Mouse (Mus musculus): Measurements from ENCODE around the gene Olfr875. TPM values are rescaled to one million over a fixed set of nuclear protein-coding genes. Genes with fewer than 3 reads are reported as not detected.
A peak's percentile ranks its signal among the peaks of the same experiment; 100 is the strongest.
"Not testable (repeated sequence)": the region's sequence is repeated elsewhere in the genome, so short reads cannot be mapped to it uniquely, and the experiment has no call there.

Gene Olfr875
- polyA plus RNA-seq, 1 experiment from 2014 or later: not detected

GRCm38 (mm10) chr9:37782766-37783260 lies 11.2 kb downstream of the Olfr875 start:
- 2% methylated on average over 7 of the region's 7 CpGs for WGBS
- peak; percentile 97 for ATAC-seq (replicated peaks; ENCODE audit: low FRiP score)
- Histone ChIP-seq H3K27me3 (ENCODE audit: control insufficient read depth, insufficient read depth, low read length) (no peaks in the 10 kb centered on the region), H3K27ac (ENCODE audit: low read depth, low read length) (peak overlapping the region; percentile 79), H3K4me3 (ENCODE audit: low read depth, low read length) (peak overlapping the region; percentile 10; the same call in 1 of the 2 replicates), H3K9me3 (ENCODE audit: control insufficient read depth, low read length) (no peaks in the 10 kb centered on the region), H3K36me3 (ENCODE audit: control insufficient read depth, insufficient read depth, low read length) (no peaks in the 10 kb centered on the region), H3K9ac (ENCODE audit: low read length) (peak overlapping the region; percentile 65), H3K4me1 (replicated peaks; ENCODE audit: control insufficient read depth, insufficient read depth, low read length) (peaks cover 2% of the 10 kb centered on the region; the same call in 1 of the 2 replicates), H3K4me2 (ENCODE audit: low read depth, low read length, severe bottlenecking) (peak overlapping the region; percentile 40)
- peak; percentile 79 for DNase-seq (ENCODE audit: low spot score)

DNA sequence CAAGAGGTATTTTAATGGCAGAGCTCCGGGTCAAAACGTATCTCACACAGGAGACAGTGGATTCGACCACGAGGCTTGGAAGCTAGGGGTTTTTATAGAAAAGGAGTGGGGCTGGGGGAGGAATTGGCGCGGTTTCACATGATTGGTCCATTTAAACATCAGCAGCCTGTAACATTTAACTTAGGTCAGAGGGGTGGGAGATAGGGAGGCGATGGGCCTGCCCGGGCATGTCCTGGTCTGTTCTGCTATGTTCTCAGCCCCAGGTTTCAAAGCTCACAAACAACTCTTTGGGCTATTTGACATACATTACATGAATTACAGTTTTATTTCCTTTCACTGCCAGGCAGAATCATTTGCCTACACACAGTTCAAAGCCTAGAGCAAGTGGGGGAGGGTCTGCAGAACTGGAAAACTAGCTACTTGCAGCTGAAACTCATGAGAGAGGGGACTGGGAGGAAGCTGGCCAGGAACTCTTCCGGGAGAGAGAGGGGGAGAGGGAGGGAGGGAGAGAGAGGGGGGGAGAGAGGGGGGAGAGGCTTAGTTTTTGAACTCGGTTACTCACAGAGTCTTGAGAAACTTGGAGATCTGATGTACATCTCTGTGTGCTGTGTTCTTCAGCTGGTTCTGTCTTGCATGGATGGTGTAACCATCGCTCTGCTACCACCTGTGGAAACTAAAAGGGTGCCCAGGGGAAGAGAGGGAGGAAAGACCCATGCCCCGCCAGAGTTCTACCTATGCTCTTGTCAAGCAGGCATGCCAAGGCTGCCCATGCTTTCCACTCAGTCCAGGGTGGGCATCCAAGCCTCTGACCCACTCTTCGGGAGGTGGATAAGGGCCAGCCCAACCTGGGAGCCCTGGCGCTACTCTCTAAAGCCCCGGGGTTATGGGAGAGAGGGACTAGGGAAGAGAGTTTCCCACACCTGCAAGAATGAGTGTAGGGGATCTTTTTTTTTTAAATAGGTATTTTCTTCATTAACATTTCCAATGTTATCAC lies 12.0 kb downstream of the Olfr875 start:
- peak; percentile 56; the same call in 1 of the 2 replicates for ATAC-seq (replicated peaks; ENCODE audit: low FRiP score)
- not testable (repeated sequence) for DNase-seq (ENCODE audit: low spot score); H3K9me3 ChIP-seq (ENCODE audit: control insufficient read depth, low read length); H3K4me3 ChIP-seq (ENCODE audit: low read depth, low read length); H3K4me2 ChIP-seq (ENCODE audit: low read depth, low read length, severe bottlenecking); H3K36me3 ChIP-seq (ENCODE audit: control insufficient read depth, insufficient read depth, low read length); H3K27ac ChIP-seq (ENCODE audit: low read depth, low read length); H3K27me3 ChIP-seq (ENCODE audit: control insufficient read depth, insufficient read depth, low read length); H3K9ac ChIP-seq (ENCODE audit: low read length); H3K4me1 ChIP-seq (replicated peaks; ENCODE audit: control insufficient read depth, insufficient read depth, low read length)
- 60% methylated on average over 10 of the region's 15 CpGs for WGBS

DNA sequence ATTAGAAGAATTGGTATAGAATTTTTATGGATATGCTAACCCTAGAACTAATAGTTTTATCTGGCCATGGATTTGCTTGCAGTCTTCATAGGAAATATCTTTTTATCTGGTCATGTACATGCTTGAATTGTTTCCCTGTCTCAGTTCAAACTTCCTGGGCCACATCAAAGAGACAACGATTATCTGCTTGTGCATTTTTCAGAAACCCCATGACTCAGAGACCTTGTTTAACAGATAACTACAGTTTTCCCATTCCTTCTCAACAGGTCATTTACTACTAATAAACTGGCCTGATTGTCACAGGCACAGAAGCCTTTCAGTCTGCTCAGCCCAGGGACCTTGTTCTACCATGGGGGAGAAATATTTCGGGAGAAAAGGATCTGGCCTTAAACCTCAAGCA lies 14.8 kb downstream of the Olfr875 start:
- ATAC-seq (replicated peaks; ENCODE audit: low FRiP score): no peak
- WGBS: 81% methylated on average over 2 of the region's 2 CpGs
- H3K9ac ChIP-seq (ENCODE audit: low read length): no peak overlapping the region
- H3K27me3 ChIP-seq (ENCODE audit: control insufficient read depth, insufficient read depth, low read length): no peaks in the 10 kb centered on the region
- peaks cover 2% of the 10 kb centered on the region; the same call in 1 of the 2 replicates for H3K4me1 ChIP-seq (replicated peaks; ENCODE audit: control insufficient read depth, insufficient read depth, low read length)
- H3K4me3 ChIP-seq (ENCODE audit: low read depth, low read length): no peak overlapping the region
- no peak overlapping the region for H3K4me2 ChIP-seq (ENCODE audit: low read depth, low read length, severe bottlenecking)
- no peaks in the 10 kb centered on the region for H3K9me3 ChIP-seq (ENCODE audit: control insufficient read depth, low read length)
- no peaks in the 10 kb centered on the region for H3K36me3 ChIP-seq (ENCODE audit: control insufficient read depth, insufficient read depth, low read length)
- DNase-seq (ENCODE audit: low spot score): no peak
- H3K27ac ChIP-seq (ENCODE audit: low read depth, low read length): no peak overlapping the region

GRCm38 (mm10) chr9:37802055-37802454 lies 30.4 kb downstream of the Olfr875 start:
- Histone ChIP-seq H3K36me3 (ENCODE audit: control insufficient read depth, insufficient read depth, low read length) (no peaks in the 10 kb centered on the region), H3K27ac (ENCODE audit: low read depth, low read length) (no peak overlapping the region), H3K4me3 (ENCODE audit: low read depth, low read length) (no peak overlapping the region), H3K4me2 (ENCODE audit: low read depth, low read length, severe bottlenecking) (no peak overlapping the region), H3K27me3 (ENCODE audit: control insufficient read depth, insufficient read depth, low read length) (no peaks in the 10 kb centered on the region), H3K9ac (ENCODE audit: low read length) (no peak overlapping the region), H3K9me3 (ENCODE audit: control insufficient read depth, low read length) (no peaks in the 10 kb centered on the region), H3K4me1 (replicated peaks; ENCODE audit: control insufficient read depth, insufficient read depth, low read length) (no peaks in the 10 kb centered on the region)
- ATAC-seq (replicated peaks; ENCODE audit: low FRiP score): no peak
- no peak for DNase-seq (ENCODE audit: low spot score)
- WGBS: 69% methylated on average over 4 of the region's 4 CpGs

DNA sequence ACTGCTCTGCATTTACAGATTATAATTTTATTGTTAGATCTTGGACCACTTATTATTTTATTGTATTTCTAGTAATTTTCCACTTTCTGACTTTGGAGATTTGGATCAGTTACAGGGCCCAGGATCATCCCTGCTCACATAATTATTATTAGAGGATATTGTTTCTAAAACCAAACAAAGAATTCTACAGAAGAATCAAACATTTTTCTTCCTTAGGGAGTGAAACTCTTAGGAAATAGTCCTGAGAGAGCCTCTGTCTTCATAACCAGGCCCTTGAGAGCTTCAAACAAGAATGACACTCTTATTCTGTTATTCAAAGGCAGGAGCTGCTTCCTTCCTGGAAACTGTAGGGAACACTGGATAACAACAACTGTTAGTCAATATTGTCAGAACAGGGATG lies 31.1 kb downstream of the Olfr875 start, which contains the start of gene Olfr876:
Gene Olfr876 (plus strand): TSS at position 301 of the 400 bp plus-strand sequence.
- Histone ChIP-seq H3K9me3 (ENCODE audit: control insufficient read depth, low read length) (no peaks in the 10 kb centered on the region), H3K27ac (ENCODE audit: low read depth, low read length) (no peak within 1 kb of the TSS), H3K9ac (ENCODE audit: low read length) (no peak within 1 kb of the TSS), H3K4me3 (ENCODE audit: low read depth, low read length) (no peak within 1 kb of the TSS), H3K27me3 (ENCODE audit: control insufficient read depth, insufficient read depth, low read length) (no peaks in the 10 kb centered on the region), H3K4me1 (replicated peaks; ENCODE audit: control insufficient read depth, insufficient read depth, low read length) (no peaks in the 10 kb centered on the region), H3K36me3 (ENCODE audit: control insufficient read depth, insufficient read depth, low read length) (no peaks in the 10 kb centered on the region), H3K4me2 (ENCODE audit: low read depth, low read length, severe bottlenecking) (no peak within 1 kb of the TSS)
- DNase-seq (ENCODE audit: low spot score) (no peak), ATAC-seq (replicated peaks; ENCODE audit: low FRiP score) (no peak)

DNA sequence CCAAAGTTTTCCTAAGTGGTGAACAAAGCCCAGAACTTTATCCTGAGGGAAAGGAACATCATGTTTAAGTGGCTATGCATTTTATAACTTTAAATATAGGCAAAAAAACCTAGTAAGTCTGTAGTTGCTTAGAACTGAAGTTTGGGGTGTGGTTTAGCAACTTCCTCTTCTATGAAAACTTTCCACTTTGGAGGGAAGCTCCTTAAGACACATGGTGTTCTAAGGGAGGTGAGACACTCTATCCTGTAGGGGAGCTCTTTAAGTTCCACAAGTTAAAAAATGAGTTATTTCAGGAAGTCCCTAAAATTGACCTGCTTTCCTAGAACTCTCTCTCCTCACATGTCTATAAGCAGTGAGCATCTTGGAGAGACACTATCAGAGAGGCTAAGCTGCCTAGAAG lies 35.6 kb downstream of the Olfr875 start:
- DNase-seq (ENCODE audit: low spot score) (no peak), ATAC-seq (replicated peaks; ENCODE audit: low FRiP score) (no peak)
- H3K9ac ChIP-seq (ENCODE audit: low read length): no peak overlapping the region
- no peak overlapping the region for H3K4me2 ChIP-seq (ENCODE audit: low read depth, low read length, severe bottlenecking)
- no peak overlapping the region for H3K27ac ChIP-seq (ENCODE audit: low read depth, low read length)
- no peaks in the 10 kb centered on the region for H3K9me3 ChIP-seq (ENCODE audit: control insufficient read depth, low read length)
- no peaks in the 10 kb centered on the region for H3K36me3 ChIP-seq (ENCODE audit: control insufficient read depth, insufficient read depth, low read length)
- H3K27me3 ChIP-seq (ENCODE audit: control insufficient read depth, insufficient read depth, low read length): no peaks in the 10 kb centered on the region
- H3K4me1 ChIP-seq (replicated peaks; ENCODE audit: control insufficient read depth, insufficient read depth, low read length): no peaks in the 10 kb centered on the region
- H3K4me3 ChIP-seq (ENCODE audit: low read depth, low read length): no peak overlapping the region

GRCm38 (mm10) chr9:37808456-37808855 lies 36.8 kb downstream of the Olfr875 start:
- H3K4me1 ChIP-seq (replicated peaks; ENCODE audit: control insufficient read depth, insufficient read depth, low read length): no peaks in the 10 kb centered on the region

DNA sequence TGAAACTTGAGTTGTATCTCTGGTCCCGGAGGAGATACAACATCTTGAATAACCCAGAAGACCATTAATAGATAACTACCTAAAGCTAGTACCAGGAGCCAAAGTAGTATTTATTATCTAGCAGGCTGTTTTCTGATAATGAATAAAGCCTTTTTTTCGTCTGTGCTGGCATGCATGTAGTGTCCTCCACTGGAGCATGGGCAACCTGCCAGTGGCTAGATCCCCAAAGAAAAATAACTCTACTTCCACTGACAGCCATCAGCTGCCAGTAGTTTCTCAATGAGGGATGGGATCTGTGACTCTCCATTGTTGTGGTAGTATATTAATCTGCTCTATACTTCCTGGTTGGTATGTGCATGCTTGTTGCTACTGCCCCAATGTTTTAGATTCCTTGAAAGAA lies 37.3 kb downstream of the Olfr875 start:
- H3K36me3 ChIP-seq (ENCODE audit: control insufficient read depth, insufficient read depth, low read length): no peaks in the 10 kb centered on the region
- WGBS: 91% methylated on average over 2 of the region's 2 CpGs
- H3K27me3 ChIP-seq (ENCODE audit: control insufficient read depth, insufficient read depth, low read length): no peaks in the 10 kb centered on the region
- H3K4me3 ChIP-seq (ENCODE audit: low read depth, low read length): no peak overlapping the region
- no peak overlapping the region for H3K27ac ChIP-seq (ENCODE audit: low read depth, low read length)
- H3K4me1 ChIP-seq (replicated peaks; ENCODE audit: control insufficient read depth, insufficient read depth, low read length): no peaks in the 10 kb centered on the region
- H3K9ac ChIP-seq (ENCODE audit: low read length): no peak overlapping the region
- no peak for DNase-seq (ENCODE audit: low spot score)
- ATAC-seq (replicated peaks; ENCODE audit: low FRiP score): no peak
- H3K9me3 ChIP-seq (ENCODE audit: control insufficient read depth, low read length): no peaks in the 10 kb centered on the region
- H3K4me2 ChIP-seq (ENCODE audit: low read depth, low read length, severe bottlenecking): no peak overlapping the region

More at GRCm38 (mm10) chr9:37808456-37808855, 36.8 kb downstream of the Olfr875 start:
- H3K4me3 ChIP-seq (ENCODE audit: low read depth, low read length): no peak overlapping the region
- ATAC-seq (replicated peaks; ENCODE audit: low FRiP score): no peak
- DNase-seq (ENCODE audit: low spot score): no peak
- WGBS: 90% methylated on average over 3 of the region's 3 CpGs
- H3K27me3 ChIP-seq (ENCODE audit: control insufficient read depth, insufficient read depth, low read length): no peaks in the 10 kb centered on the region
- no peaks in the 10 kb centered on the region for H3K36me3 ChIP-seq (ENCODE audit: control insufficient read depth, insufficient read depth, low read length)
- H3K4me2 ChIP-seq (ENCODE audit: low read depth, low read length, severe bottlenecking): no peak overlapping the region
- H3K9me3 ChIP-seq (ENCODE audit: control insufficient read depth, low read length): no peaks in the 10 kb centered on the region
- no peak overlapping the region for H3K27ac ChIP-seq (ENCODE audit: low read depth, low read length)
- H3K9ac ChIP-seq (ENCODE audit: low read length): no peak overlapping the region
